Mouse (Mus musculus): ENCODE results near the gene Zfp87.

- TF ChIP-seq ZC3H11A (IDR thresholded peaks at IDR 0.05; ENCODE audit: low read depth, low read length) (no peak), USF2 (conservative IDR thresholded peaks at IDR 0.05; ENCODE audit: low read depth, low read length) (no peak), JUND (conservative IDR thresholded peaks at IDR 0.05; ENCODE audit: low read depth, low read length) (no peak), ZNF384 (IDR thresholded peaks at IDR 0.05; ENCODE audit: low read depth, low read length) (no peak), IRF4 (IDR thresholded peaks at IDR 0.05; ENCODE audit: low read depth, low read length) (no peak), CTCF (conservative IDR thresholded peaks at IDR 0.05 in 1 of 2, IDR thresholded peaks at IDR 0.05 in 1 of 2; ENCODE audit: low read depth in 2 of 2, low read length in 2 of 2) (no peak), RCOR1 (conservative IDR thresholded peaks at IDR 0.05; ENCODE audit: low read depth, low read length) (no peak), POLR2A (IDR thresholded peaks at IDR 0.05; ENCODE audit: low read depth, low read length) (no peak), MAX (IDR thresholded peaks at IDR 0.05; ENCODE audit: low read length) (no peak), ETS1 (conservative IDR thresholded peaks at IDR 0.05; ENCODE audit: low read depth, low read length) (no peak), NELFE (IDR thresholded peaks at IDR 0.05; ENCODE audit: low read depth, low read length) (no peak), ZKSCAN1 (IDR thresholded peaks at IDR 0.05; ENCODE audit: borderline replicate concordance, low read depth, low read length) (no peak), MAFK (IDR thresholded peaks at IDR 0.05; ENCODE audit: insufficient replicate concordance, low read length) (no peak)
Observed at GRCm38 (mm10) chr13:67484424-67484811, 41.6 kb downstream of the Zfp87 start.
